Mouse (Mus musculus) hindbrain, embryonic 15.5 days (tissue): ENCODE measurements around the gene RPS10-NUDT3. TPM values are rescaled to one million over a fixed set of nuclear protein-coding genes. Genes with fewer than 3 reads are reported as not detected.
A peak's percentile ranks its signal among the peaks of the same experiment; 100 is the strongest.
"Not testable (repeated sequence)": the region's sequence is repeated elsewhere in the genome, so short reads cannot be mapped to it uniquely, and the experiment has no call there.

Experiments
- ATAC-seq: fragments of 200-750 bp; cut with Nextera tagmentation; 2 replicates; pipeline ENCODE4 v1.8.0; 2017; ENCODE audit warnings: low read depth, moderate number of reproducible peaks, moderate TSS enrichment; ENCODE audit not compliant: low FRiP score
- H3K27ac ChIP-seq: fragments of 300-500 bp; sonication (generic); replicated peaks from 2 replicates; pipeline ENCODE4 v1.5.1; 2015; ENCODE audit warnings: mild to moderate bottlenecking, inconsistent platforms
- H3K27me3 ChIP-seq: fragments of 300-500 bp; sonication (generic); 2 replicates; pipeline ENCODE4 v1.6.1; 2015; ENCODE audit warnings: control low read depth, inconsistent platforms
- H3K36me3 ChIP-seq: fragments of 300-500 bp; sonication (generic); 2 replicates; pipeline ENCODE4 v1.6.1; 2015; ENCODE audit warnings: control low read depth, inconsistent platforms
- H3K4me1 ChIP-seq: fragments of 300-500 bp; sonication (generic); replicated peaks from 2 replicates; pipeline ENCODE4 v1.6.1; 2015; ENCODE audit warnings: control low read depth, inconsistent platforms
- H3K4me2 ChIP-seq: fragments of 300-500 bp; sonication (generic); 2 replicates; pipeline ENCODE4 v1.6.1; 2015; ENCODE audit warnings: moderate library complexity, mild to moderate bottlenecking, inconsistent platforms
- H3K4me3 ChIP-seq: fragments of 300-500 bp; sonication (generic); 2 replicates; pipeline ENCODE4 v1.5.1; 2015; ENCODE audit warnings: mild to moderate bottlenecking, inconsistent platforms
- H3K9ac ChIP-seq: fragments of 300-500 bp; sonication (generic); 2 replicates; pipeline ENCODE4 v1.6.1; 2015; ENCODE audit warnings: inconsistent platforms
- H3K9me3 ChIP-seq: fragments of 300-500 bp; sonication (generic); 2 replicates; pipeline ENCODE4 v1.6.1; 2016; ENCODE audit warnings: control low read depth, inconsistent platforms
- whole genome bisulfite sequencing: fragments of 180-500 bp; shearing (Covaris S2); methylation state at CpG from one replicate; pipeline ENCODE4 v1.1.7; 2015; 5-methylcytosine and 5-hydroxymethylcytosine counted together
- polyA plus RNA-seq: library from polyadenylated mRNA; unstranded; fragments of >200 nt; fragmentation: Nextera tagmentation; extraction: Ambion mirVana; gene quantifications from 2 replicates; pipeline ENCODE4 v1.2.1, GENCODE M21; 2015

Gene RPS10-NUDT3
- polyA plus RNA-seq, 1 experiment from 2014 or later = not detected

GRCm38 (mm10) chr17:27638921-27639332 lies 3.9 kb upstream of the RPS10-NUDT3 start:
- WGBS = 80% methylated on average over 20 of the region's 20 CpGs
- Histone ChIP-seq H3K9me3 (no peaks in the 10 kb centered on the region), H3K27me3 (no peaks in the 10 kb centered on the region), H3K36me3 (no peaks in the 10 kb centered on the region), H3K4me1 (peaks cover 34% of the 10 kb centered on the region), H3K27ac (no peak overlapping the region), H3K9ac (no peak overlapping the region), H3K4me3 (no peak overlapping the region), H3K4me2 (no peak overlapping the region)
- no peak for ATAC-seq

GRCm38 (mm10) chr17:27637333-27637732 lies 2.3 kb upstream of the RPS10-NUDT3 start:
- Histone ChIP-seq H3K4me1 (peaks cover 36% of the 10 kb centered on the region), H3K9ac (no peak overlapping the region), H3K36me3 (peaks cover 4% of the 10 kb centered on the region), H3K27ac (0 out of 2 replicates have a peak overlapping the region, but pooled peaks have one; percentile 11), H3K4me2 (no peak overlapping the region), H3K9me3 (no peaks in the 10 kb centered on the region), H3K27me3 (no peaks in the 10 kb centered on the region), H3K4me3 (no peak overlapping the region)
- WGBS = 62% methylated on average over 9 of the region's 9 CpGs
- ATAC-seq = no peak

- no peaks in the 10 kb centered on the region for H3K9me3 ChIP-seq
- H3K36me3 ChIP-seq = peaks cover 14% of the 10 kb centered on the region
- no peaks in the 10 kb centered on the region for H3K27me3 ChIP-seq
- peak within 1 kb of the TSS; percentile 52; the same call in 1 of the 2 replicates for H3K9ac ChIP-seq
- peak within 1 kb of the TSS; percentile 94 for H3K4me2 ChIP-seq
- 29% methylated on average over 18 of the region's 18 CpGs for WGBS
- ATAC-seq = no peak
- H3K4me1 ChIP-seq = peaks cover 35% of the 10 kb centered on the region
- peak within 1 kb of the TSS; percentile 76 for H3K4me3 ChIP-seq
- peak within 1 kb of the TSS; percentile 90 for H3K27ac ChIP-seq
Measured at GRCm38 (mm10) chr17:27636132-27637020, 1.4 kb upstream of the RPS10-NUDT3 start, which contains the start of gene Rps10. Gene Rps10, minus strand, starts transcription at chr17:27636669.

GRCm38 (mm10) chr17:27635575-27635903 lies 517 bp upstream of the RPS10-NUDT3 start:
- 47% methylated on average over 9 of the region's 9 CpGs for WGBS
- not testable (repeated sequence) for H3K9me3 ChIP-seq, ATAC-seq, H3K27me3 ChIP-seq
- Histone ChIP-seq H3K9ac (peak overlapping the region; percentile 52), H3K36me3 (peaks cover 21% of the 10 kb centered on the region), H3K4me2 (peak overlapping the region; percentile 94), H3K4me3 (peak overlapping the region; percentile 76), H3K27ac (peak overlapping the region; percentile 90), H3K4me1 (peaks cover 35% of the 10 kb centered on the region)

- 63% methylated on average over 2 of the region's 2 CpGs for WGBS
- no peak for ATAC-seq
- H3K4me2 ChIP-seq = no peak overlapping the region
Measured at GRCm38 (mm10) chr17:27629249-27630020, 5.6 kb downstream of the RPS10-NUDT3 start.

GRCm38 (mm10) chr17:27628376-27628775 lies 6.6 kb downstream of the RPS10-NUDT3 start:
- peaks cover 15% of the 10 kb centered on the region for H3K4me1 ChIP-seq
- H3K36me3 ChIP-seq = peaks cover 30% of the 10 kb centered on the region
- H3K9me3 ChIP-seq = no peaks in the 10 kb centered on the region
- H3K27me3 ChIP-seq = no peaks in the 10 kb centered on the region
- 92% methylated on average over 8 of the region's 8 CpGs for WGBS
- no peak overlapping the region for H3K9ac ChIP-seq
- ATAC-seq = no peak
- H3K4me3 ChIP-seq = no peak overlapping the region
- no peak overlapping the region for H3K27ac ChIP-seq
- no peak overlapping the region for H3K4me2 ChIP-seq

More at GRCm38 (mm10) chr17:27629249-27630020, 5.6 kb downstream of the RPS10-NUDT3 start:
- Histone ChIP-seq H3K27me3 (no peaks in the 10 kb centered on the region), H3K4me3 (no peak overlapping the region), H3K9me3 (no peaks in the 10 kb centered on the region), H3K4me1 (peaks cover 19% of the 10 kb centered on the region), H3K36me3 (peaks cover 30% of the 10 kb centered on the region), H3K9ac (no peak overlapping the region), H3K27ac (no peak overlapping the region)

- Histone ChIP-seq H3K27ac (no peak overlapping the region), H3K36me3 (peaks cover 27% of the 10 kb centered on the region), H3K9me3 (no peaks in the 10 kb centered on the region), H3K4me3 (no peak overlapping the region), H3K4me1 (peaks cover 7% of the 10 kb centered on the region), H3K27me3 (no peaks in the 10 kb centered on the region), H3K9ac (no peak overlapping the region), H3K4me2 (no peak overlapping the region)
- 39% methylated on average over 5 of the region's 5 CpGs for WGBS
- no peak for ATAC-seq
Measured at GRCm38 (mm10) chr17:27627451-27627850, 7.6 kb downstream of the RPS10-NUDT3 start.

GRCm38 (mm10) chr17:27626681-27627080 lies 8.3 kb downstream of the RPS10-NUDT3 start:
- ATAC-seq = peak; percentile 40; the same call in 1 of the 2 replicates
- Histone ChIP-seq H3K4me2 (no peak overlapping the region), H3K27ac (peak overlapping the region; percentile 74), H3K9ac (no peak overlapping the region), H3K4me1 (peaks cover 7% of the 10 kb centered on the region), H3K36me3 (peaks cover 19% of the 10 kb centered on the region), H3K4me3 (no peak overlapping the region), H3K27me3 (no peaks in the 10 kb centered on the region), H3K9me3 (no peaks in the 10 kb centered on the region)
- WGBS = 17% methylated on average over 5 of the region's 5 CpGs

- no peak overlapping the region for H3K4me3 ChIP-seq
- H3K4me2 ChIP-seq = no peak overlapping the region
- H3K9ac ChIP-seq = 0 out of 2 replicates have a peak overlapping the region, but pooled peaks have one; percentile 7
- no peaks in the 10 kb centered on the region for H3K27me3 ChIP-seq
- WGBS = 48% methylated on average over 7 of the region's 7 CpGs
- no peaks in the 10 kb centered on the region for H3K9me3 ChIP-seq
- H3K4me1 ChIP-seq = peaks cover 16% of the 10 kb centered on the region
- 0 out of 2 replicates have a peak overlapping the region, but pooled peaks have one; percentile 20 for H3K27ac ChIP-seq
- peaks cover 9% of the 10 kb centered on the region for H3K36me3 ChIP-seq
- no peak for ATAC-seq
Measured at GRCm38 (mm10) chr17:27625455-27626251, 9.4 kb downstream of the RPS10-NUDT3 start.

GRCm38 (mm10) chr17:27623360-27624326 lies 11.4 kb downstream of the RPS10-NUDT3 start, which contains the start of gene Nudt3:
Gene Nudt3, minus strand, starts transcription at chr17:27623495.
- peak; percentile 91 for ATAC-seq
- Histone ChIP-seq H3K4me2 (peak within 1 kb of the TSS; percentile 66), H3K9ac (peak within 1 kb of the TSS; percentile 99), H3K9me3 (no peaks in the 10 kb centered on the region), H3K4me3 (peak within 1 kb of the TSS; percentile 96), H3K27ac (peak within 1 kb of the TSS; percentile 96), H3K36me3 (no peaks in the 10 kb centered on the region), H3K4me1 (peaks cover 35% of the 10 kb centered on the region), H3K27me3 (no peaks in the 10 kb centered on the region)
- WGBS = 9% methylated on average over 69 of the region's 91 CpGs
